In the genomic region with DNA sequence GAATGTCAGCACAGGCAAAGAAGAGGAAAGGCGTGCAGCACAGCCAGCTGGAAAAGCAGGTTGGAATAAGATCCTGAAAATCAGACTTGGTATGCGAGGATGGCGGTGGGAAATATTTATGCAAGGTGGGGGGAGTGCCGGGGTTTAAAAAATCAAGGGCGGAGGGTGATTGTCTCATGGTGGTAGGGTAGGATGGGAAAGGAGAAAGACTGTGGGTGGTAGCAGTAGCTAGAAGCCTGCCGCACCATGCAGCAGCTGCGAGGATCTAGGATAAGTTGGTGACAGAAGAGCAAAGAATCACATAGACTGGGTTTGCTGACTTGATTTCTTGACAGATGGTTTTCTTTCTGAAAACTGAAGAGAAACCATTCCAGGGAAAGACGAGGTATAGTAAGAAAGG, we compare ENCODE assay signal across 25 mouse cellular contexts. TPM values are rescaled to one million over a fixed set of nuclear protein-coding genes. Genes with fewer than 3 reads are reported as not detected.
"Had no signal": no experiment of that assay in that cellular context is flagged by ENCODE, and none has a peak within 500 bp of the region (broad histone marks: within the 10 kb centered on the region; RNA-seq: fewer than 3 reads in every experiment).

No protein-coding gene starts in this region.

- H3K27ac ChIP-seq: heart, adult 2 months; heart, embryonic 13.5 days; heart, embryonic 15.5 days; hindbrain, embryonic 13.5 days; hindbrain, embryonic 15.5 days; hindbrain, postnatal 0 days; kidney, embryonic 15.5 days; kidney, postnatal 0 days; limb, embryonic 13.5 days; limb, embryonic 15.5 days; liver, embryonic 12.5 days; liver, embryonic 14.5 days had no signal

- H3K4me1 ChIP-seq: limb, embryonic 13.5 days; limb, embryonic 15.5 days had no signal

- DNase-seq: gastrocnemius, postnatal 14 days; gastrocnemius, postnatal 36 days; heart, adult 2 months; heart, postnatal 14 days; heart, postnatal 36 days; kidney, adult 11 months; kidney, adult 2 months; kidney, adult 9 months; kidney, postnatal 14 days; kidney, postnatal 36 days; layer of hippocampus, adult 9-11 months; layer of hippocampus, postnatal 36 days; left cerebral cortex, postnatal 4 days had no signal

- H3K4me3 ChIP-seq: heart, adult 2 months; heart, embryonic 13.5 days; heart, embryonic 15.5 days; hindbrain, embryonic 13.5 days; hindbrain, embryonic 15.5 days; kidney, embryonic 15.5 days; limb, embryonic 13.5 days; limb, embryonic 15.5 days; liver, embryonic 12.5 days had no signal

RNA-seq across cellular contexts. Expression of gene Slc25a43, which starts 3.3 kb away (rescaled TPM):
- total RNA-seq: gastrocnemius, adult 18-20 months; heart, adult 2 months; left cerebral cortex, postnatal 4 days had no signal
